Mouse (Mus musculus) kidney, adult 9 months (tissue): ENCODE data around the gene Tmbim1.

ENCODE experiments used
- DNase-seq: peaks from one replicate; pipeline ENCODE4 v3.0.0; 2022

Tmbim1 gene

DNA sequence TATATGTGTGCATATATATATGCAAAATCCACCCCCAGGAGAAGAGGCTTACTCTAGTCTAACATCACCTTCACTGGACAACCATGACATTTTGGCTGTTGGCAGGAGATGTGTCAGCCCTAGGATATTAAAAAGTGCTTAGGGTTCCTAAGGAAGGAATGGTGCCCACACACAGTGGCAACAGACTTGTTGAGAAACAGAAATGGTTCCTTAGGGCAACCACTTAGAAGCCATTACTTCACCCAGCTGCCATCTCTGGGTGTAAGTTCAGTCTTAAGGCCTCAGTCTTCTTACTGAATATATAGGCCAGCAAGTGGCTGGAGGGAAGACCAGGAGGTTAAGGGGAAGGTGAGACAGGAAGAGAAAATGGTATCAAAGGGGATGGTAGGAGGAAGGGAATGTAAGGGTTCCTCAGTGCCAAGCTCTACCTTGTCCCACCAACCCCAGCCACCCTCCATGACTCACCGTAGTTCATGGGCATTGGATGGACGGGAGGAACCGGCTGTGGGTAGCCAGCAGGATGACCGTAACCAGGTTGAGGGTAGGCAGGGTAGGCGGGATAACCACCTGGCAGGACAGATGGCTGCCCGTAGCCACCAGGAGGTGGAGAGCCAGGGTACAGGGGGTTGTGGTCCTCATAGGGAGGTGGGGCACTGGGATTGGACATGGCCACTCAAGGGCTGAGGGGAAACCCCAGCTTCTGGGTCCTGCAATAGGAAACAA is 10.5 kb downstream of the Tmbim1 start:
- peak; percentile 1 for DNase-seq

DNA sequence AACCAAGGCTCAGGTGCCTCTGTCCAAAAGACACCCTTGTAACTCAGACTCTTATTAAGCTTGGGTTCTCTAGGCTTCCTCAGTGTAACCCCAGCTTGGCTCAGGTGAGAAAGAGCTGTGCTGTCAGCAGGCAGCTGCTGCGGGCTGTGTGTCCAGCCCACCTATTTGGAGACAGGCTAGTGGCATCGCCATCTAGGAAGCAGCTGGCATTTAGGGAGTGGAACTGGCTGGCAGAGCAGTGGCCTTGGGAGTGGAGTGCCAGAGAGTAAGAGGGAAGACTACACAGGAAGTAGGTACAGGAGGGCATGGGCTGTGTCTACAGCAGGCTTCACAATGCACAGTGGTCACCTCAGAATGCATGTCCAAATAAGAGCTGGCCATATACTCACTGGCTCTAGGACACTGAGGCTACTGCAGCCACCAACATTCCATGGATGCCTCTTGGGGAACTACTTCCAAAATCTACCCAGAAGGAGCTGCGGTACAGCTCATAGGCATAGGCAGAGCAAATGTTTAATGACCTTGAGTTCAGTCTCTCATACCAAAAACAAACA is 11.3 kb downstream of the Tmbim1 start:
- peak; percentile 6 for DNase-seq

DNA sequence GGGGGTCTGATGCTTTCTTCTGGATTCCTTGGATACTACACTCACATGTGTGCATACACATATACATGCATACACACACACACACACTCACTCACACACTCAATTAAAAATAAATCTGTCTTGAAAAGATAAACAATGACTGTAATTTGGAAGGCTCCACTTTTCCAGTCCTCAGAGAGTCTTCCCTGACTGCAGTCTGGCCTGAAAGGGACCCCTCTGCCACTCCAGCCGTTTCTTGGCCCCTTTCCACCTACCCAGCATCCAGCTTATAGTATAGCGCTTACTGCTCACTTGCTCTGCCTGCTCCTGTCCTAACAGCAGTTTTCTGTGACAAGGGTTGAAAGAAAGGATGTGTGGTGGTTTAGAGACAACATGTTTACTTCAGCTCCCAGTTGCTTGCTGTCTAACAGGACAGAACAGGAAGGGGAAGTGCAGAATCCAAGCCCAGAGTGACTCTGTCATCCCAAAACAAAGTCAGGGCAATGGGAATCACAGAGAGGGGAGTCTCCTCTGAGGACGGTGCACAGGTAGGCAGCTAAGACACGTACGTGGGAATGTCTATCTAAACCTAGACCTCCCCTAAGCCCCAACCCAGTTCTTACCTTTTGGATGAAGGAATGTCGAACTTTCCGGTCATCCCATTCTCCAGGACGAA is 12.0 kb downstream of the Tmbim1 start:
- peak; percentile 0 for DNase-seq

DNA sequence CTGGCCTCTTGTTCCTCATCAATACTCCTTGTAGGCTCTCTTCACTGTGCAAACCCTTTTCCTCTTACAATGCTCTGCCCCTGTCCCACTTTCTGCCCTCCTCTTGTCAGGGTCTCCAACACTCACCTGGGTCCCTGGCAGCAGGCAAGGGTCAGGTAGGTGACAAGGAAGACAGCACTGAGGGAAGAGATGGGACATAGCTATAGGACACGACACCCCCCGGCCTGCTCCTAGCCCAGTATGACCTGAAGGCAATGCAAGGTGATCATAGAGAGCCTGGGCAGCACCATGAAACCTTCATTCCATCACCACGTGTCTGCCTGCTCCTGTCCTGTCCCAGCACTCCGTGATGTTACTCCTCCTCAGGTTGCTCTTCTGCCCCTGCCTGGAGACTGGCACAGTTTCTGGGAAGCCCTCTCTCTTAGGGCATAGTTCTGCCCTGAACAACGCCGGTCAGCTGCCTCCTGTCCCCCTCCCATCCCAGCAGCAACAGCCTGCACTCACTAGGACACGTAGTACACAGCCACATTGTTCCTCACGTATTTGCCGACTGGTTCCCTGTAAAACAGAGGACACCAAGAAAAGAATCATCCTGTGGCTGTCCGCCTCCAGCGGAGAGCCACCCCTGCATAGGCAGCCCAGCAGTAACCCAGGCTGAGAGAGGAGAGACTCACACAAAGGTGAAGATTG is 12.9 kb downstream of the Tmbim1 start:
- DNase-seq: peak; percentile 0

DNA sequence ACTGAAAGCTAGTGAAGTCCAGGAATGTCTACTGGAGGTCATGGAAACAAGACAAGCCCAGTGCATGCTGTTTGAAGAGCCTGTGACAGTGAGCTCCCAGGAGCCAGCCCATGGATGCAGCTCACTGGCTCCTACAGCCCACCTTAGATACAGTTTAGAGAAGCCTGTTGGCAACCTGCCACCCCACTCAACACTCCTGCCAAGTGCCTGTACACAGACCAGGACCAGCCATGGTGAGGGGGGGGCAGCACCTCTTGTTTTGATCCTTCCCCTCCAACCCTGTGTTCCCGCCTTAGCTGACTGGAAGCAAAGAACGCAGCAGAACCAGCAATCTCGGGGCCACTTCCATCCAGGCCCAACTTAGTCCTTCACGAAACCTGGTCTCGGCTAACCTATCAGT is 15.3 kb downstream of the Tmbim1 start:
- DNase-seq: no peak

DNA sequence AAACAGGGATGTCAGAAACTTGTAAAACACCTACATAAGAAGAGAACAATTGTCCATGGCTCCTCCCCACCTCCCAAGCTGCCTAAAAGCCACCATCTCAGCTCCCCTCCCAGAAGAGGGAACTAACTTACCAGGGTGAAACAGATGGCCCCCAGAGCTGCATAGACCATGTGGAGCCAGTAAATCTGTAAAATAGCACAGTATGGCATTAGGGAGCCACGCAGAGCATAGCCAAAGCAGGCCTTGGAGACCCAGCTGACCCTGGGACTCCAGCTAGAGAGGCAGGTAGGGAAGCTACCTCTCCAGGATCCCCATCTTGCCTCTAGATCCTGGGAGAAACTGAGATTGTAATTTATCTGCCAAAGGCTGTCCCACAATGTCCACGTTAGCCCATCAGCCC is 15.7 kb downstream of the Tmbim1 start:
- no peak for DNase-seq

DNA sequence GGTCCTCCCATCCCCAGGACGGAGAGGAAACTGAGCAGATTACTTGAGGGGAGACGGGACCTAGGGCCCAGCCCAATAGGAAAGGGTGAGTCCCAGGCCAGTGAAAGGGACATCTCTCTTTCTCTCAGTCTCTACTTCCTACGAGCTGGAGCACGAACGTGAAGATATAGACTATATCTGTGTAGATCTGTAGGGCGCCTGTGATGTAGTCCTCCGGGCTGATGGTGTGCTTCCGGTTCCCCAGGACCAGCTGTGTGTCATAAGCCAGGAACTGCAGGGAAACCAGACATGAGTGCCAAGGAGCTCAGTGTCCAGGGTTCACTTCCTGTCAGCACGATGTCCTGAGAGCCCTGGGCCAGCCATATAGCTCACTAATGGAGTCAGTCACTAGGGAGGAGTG is 16.2 kb downstream of the Tmbim1 start:
- DNase-seq: no peak

DNA sequence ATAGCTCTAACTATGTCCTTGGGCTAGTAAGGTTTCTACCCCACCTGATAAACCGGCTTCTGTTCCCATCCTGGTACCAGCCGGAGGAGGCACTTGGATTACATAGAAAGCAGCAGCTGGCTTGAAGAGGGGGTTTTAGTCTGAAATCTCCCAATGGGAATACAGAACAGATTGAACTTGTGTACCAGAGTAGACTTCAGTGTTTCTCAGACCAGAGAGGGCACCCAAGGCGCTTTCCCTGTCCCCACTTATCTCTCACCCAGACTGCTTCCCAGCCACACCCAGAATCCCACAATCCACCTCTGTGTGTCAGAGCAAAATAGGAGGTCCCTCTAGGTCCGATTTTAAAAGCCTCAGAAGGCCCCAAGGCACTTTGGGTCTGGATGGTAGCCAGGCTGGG is 17.1 kb downstream of the Tmbim1 start:
- no peak for DNase-seq

DNA sequence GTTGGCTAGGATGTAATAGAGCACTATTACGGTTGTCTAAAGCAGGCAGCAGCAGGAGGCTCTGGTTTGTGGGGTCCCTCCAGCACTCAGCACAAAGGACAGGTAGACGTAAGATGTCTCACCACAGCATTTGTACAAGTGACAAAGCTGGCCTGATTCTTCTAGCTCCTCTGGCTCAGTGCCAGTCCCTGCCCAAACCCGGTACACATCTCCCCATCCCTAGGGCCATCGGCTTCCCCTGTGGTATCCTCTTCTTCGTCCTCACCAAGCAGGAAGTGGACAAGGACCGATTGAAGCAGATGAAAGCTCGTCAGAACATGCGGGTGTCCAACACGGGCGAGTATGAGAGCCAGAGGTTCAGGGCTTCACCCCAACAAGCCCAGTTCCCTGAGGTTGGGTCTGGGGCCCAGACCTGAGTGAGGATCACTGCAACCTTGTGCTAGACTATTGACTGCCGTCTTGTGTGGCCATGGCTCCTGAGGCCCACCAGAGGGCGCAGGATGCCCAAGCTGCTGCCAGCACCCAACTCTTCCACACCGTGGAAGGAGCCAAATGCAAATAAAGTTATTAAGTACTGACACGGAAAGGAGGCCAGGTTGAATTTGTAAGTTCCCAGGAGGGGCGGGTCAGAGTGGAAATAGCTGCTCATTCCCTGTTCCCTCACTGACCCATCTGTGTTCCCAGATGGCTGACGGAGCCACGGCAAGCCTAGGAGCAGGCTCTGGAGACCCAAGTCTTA is 18.4 kb downstream of the Tmbim1 start:
- peak; percentile 43 for DNase-seq

DNA sequence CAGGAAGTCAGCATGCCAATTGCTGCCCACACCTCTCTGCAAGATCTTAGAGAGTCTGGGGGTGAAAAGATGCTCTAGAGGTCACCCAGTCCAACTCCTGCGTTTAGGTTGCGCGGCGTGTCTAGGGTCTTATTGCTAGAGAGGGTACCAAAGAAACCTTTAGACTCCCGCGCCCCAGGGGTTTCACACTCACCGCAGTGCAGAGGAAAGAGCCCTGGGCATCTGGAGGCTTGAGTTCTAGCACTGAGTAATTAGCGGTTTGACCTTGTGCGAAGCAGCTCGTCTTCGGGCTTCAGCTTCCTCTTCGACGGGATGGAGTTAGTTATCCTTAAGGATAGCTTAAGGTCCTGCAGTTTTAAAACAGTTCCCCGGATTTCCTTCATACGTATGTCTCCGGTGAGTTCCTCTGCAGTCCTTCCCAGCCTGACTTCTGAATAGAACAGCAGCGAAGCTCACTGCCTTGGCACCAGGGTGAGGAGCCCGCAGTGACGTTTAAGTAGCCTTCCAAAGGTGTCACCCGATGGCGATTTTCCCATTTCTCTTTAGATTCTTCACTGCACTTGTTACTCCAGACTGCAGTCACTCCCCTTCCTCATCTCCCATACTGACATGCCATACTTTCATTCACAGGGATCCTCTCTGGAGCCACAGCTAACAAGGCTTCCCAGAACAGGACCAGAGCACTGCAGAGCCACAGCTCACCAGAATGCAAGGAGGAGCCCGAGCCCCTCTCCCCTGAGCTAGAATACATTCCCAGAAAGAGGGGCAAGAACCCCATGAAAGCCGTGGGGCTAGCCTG is 20.0 kb downstream of the Tmbim1 start:
- no peak for DNase-seq

DNA sequence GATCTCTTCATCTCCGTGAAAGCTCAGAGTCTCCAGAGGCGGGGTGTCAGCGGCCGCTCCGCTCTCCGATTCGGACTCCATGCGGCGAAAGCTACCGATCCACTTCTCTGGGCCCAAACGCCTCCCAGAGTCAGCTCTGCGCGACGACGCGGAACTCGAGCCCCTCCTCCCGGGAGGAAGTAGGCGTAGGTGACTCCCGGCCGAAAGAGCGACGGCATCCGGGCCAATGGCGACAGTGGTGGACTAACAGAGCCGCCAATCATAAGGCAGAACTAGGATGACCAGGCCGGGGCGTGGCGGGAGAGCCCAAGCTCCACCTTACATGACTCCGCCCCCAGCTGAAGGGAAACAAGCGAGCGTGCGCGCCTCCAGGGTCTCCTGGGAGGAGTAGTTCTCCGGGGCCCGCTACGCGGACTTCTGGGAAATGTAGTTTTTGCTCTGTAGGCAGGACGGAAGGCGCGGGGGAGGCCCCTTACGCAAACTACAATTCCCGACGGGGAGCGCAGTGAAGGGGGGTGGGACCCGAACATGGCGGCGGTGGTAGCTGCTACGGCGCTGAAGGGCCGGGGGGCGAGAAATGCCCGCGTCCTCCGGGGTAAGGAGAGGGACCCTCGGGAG is 20.8 kb downstream of the Tmbim1 start, which contains the start of the genes Aamp and Pnkd:
Gene Aamp, minus strand, starts transcription at position 196 of the 618 bp plus-strand sequence.
Gene Pnkd, plus strand, starts transcription at position 388 of the 618 bp plus-strand sequence.
- peak; percentile 100 for DNase-seq

DNA sequence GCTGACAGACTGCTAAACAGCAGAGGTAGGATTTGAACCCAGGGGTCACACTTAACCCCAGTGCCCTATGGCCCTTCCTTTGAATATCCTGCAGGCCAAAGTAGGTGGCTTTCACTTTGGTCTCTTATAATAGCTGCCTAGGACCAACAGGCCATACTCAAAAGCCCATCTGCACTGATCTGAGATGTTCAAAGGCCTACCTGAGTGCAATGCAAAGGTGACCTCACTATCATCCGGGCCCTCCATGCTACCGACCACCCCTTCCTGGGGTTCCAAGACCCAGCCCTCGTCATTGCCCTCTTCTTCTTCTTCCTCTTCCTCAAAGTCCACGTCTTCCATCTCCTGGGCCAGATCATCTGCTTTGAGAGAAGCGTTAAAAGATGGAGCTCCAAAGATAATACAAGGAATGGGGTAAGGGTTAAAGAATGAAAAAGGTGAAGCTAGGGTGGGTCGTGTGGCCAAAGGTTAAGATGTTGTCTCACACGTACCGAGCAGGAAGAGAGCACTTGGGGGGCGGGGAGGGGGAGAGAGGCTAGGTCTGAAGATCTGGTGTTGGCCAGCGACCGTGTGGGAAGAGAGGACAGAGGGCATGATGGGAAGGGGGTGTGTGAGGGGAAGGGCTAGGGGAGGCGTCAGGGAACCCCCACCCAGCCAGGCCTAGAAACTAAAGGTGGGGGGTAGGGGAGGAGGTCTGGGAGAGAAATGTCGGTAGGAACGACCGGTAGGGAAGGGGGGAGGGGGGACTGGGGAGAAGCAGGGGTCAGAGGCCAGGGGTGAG is 21.5 kb downstream of the Tmbim1 start:
- peak; percentile 76 for DNase-seq

DNA sequence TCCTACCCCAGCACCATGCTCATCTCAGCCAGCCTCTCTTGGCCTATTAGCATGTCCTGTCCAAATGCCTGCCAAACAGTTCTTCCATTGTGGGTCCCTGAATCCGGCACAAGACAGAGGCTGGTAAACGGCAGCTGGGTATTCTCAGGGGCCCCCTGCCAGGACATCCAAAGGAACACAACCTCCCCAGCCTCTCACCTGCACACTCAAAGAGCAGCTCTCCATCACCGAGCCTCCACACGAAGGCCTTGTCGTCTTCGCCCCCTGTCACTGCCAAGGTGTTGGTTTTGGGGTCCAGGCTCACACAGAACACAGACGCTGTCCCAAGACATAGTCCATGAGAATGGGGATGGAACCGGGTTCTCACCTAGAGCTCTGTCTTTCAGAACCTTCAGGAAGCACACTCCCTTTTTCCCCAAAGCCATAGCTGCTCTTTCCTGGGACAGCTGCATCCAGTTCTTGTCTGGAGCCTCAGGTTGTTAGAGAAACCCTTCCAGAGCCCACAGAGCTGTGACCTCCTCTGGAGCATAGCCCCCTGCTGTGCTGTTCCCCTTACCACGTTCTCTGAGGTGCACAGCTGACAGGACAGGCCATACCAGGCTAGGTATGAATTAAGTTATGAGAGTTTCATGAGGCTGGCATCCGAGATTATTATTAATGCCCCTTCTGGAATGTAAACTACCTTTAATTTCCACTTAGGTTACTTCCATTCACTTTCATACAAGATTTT is 22.4 kb downstream of the Tmbim1 start:
- DNase-seq: no peak

DNA sequence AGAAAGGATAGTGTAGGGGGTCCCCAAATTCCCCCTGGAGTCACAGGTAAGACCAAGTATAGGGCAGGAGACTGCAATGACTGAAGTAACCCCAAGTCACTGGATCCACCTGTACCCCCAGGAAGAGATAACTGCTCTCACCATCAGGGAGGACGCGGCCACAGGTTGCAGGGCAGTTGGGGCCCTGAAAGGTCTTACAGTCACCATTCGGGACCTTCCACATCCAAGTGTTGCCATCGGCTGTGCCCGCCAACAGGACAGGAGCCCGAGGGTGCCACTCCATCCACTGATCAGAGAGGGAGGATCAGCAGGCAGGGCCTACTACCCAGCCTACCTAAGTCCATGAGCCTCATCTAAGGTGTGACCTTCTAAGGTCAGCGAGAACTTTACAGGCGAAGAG is 23.5 kb downstream of the Tmbim1 start:
- no peak for DNase-seq

DNA sequence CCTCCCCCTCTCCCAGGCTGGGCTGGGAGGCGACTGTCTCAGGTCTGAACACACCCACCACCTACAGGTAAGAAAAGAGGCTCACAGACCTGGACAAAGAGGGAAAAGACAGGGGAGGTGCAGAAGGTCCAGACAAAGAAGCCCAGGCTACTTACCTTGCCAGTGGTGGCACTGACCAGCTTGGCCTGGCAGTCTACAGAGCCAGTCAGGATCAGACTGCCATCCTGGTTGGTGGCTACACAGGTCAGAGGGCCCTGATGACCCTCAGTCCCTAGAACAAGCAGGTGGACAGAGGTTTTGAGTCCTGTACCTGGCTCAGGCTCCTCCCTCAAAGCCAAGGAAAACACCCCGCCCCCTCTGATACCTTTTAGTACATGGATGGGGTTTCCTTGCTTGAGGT is 24.1 kb downstream of the Tmbim1 start:
- no peak for DNase-seq

DNA sequence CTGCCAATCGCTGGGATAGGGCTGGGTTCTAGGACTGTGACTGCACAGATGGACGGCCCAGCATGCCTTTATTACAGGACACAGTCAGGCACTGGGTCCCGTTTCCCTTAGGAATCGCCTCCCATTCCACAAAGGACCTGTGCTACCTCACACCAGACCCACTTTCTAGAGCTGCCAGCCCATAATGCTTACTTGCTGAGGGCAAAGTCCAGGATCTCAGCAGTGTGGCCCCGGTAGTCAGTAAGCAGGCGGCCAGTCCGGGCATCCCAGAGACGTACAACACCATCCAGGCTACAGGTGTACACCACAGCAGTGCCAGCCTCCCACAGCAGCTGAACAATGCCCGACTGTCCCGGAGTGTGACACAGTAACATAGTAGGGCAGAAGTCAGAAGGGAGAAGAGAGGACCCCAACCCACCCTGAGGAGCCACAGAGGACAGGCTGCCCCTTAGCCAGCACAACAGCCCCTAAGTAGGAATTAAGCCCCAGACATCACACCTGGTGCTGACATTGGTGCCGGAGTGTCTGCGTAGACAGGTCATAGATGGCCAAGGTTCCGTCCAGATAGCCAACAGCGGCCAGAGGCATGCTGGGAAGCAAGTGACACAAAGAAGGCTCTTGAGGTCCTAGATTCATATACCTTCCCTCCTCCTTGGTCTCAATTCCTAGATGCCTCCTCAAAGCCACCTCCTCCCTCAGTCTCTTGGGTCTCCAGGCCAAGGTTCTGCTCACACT is 24.7 kb downstream of the Tmbim1 start:
- DNase-seq: no peak

DNA sequence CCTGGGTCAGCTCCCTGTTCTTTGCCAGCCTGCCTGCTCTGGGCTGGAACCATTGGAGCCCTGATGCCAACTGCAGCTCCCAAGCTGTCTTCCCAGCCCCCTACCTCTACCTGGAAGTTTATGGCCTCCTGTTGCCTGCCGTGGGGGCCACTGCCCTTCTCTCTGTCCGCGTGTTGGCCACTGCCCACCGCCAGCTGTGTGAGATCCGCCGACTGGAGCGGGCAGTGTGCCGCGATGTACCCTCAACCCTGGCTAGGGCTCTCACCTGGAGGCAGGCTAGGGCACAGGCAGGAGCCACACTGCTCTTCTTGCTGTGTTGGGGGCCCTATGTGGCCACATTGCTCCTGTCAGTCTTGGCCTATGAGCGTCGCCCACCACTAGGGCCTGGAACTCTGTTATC is 26.4 kb downstream of the Tmbim1 start:
- no peak for DNase-seq

DNA sequence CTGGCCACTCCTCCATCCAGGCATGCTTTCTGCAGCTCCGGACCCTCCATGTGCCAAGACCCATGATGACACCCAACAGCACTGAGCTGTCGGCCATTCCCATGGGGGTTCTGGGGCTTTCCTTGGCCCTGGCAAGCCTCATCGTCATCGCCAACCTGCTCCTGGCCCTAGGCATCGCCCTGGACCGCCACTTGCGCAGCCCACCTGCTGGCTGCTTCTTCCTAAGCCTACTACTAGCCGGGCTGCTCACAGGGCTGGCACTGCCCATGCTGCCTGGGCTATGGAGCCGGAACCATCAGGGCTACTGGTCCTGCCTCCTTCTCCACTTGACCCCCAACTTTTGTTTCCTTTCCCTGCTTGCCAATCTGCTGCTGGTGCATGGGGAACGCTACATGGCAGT is 26.9 kb downstream of the Tmbim1 start, which contains the start of gene Gpbar1:
Gene Gpbar1, plus strand, starts transcription at position 13 of the 400 bp plus-strand sequence.
- DNase-seq: no peak

DNA sequence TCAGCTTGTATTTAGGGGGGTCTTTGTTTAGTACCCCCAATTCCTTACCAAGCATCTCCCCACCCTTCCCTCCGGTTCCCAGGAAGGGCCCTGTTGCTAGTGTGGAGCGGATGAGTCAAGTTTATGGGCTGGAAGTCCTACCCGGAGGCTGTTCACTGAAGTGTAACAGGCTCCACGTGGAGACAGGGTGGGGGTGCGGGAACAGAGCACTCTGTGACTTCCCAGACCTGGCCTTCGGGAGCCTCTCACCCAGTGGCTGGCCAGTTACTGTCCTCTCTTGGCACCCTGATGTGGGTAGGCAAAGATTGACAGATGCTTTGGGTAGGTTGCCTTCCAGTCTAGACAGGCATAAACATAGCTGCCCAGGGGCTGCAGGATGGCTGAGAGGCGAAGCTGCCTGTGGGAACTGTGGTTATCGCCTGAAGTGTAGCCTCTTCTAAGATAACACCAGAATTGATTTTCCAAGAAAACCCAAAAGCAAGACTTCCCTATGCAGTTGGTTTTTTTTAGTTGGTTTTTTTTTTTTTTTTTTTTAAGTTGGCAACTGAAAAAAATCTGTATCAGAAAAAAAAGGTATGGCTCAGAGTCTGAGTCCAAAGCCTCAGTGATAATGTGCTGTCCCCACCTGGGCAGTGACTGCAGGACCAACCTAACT is 27.4 kb downstream of the Tmbim1 start:
- peak; percentile 81 for DNase-seq
